ENCODE assay signal across 14 mouse cellular contexts in genomic region chr2:29485519-29485918, GRCm38 (mm10).
DNase-seq lines count a peak whose midpoint lies in the region; ATAC-seq and TF ChIP-seq lines count a peak whose summit lies in the region.
"Had no signal": no experiment of that assay in that cellular context is flagged by ENCODE, and none has a peak within 500 bp of the region (broad histone marks: within the 10 kb centered on the region; RNA-seq: fewer than 3 reads in every experiment).

No protein-coding gene starts in this region.

- H3K4me1 ChIP-seq in forebrain, embryonic 15.5 days, result peaks cover 68% of the 10 kb centered on the region
- H3K4me1 ChIP-seq in forebrain, embryonic 14.5 days (ENCODE audit: control insufficient read depth, insufficient read depth, low read length), result peaks cover 53% of the 10 kb centered on the region
- peaks cover 3% of the 10 kb centered on the region; the same call in 1 of the 2 replicates for H3K4me1 ChIP-seq in midbrain, postnatal 0 days (ENCODE audit: insufficient read depth, low read length)
- peaks cover 26% of the 10 kb centered on the region for H3K4me1 ChIP-seq in midbrain, embryonic 16.5 days (ENCODE audit: control insufficient read depth, insufficient read depth, low read length)

- H3K27ac ChIP-seq in forebrain, embryonic 15.5 days (replicated peaks), result peak overlapping the region; percentile 48; the same call in 1 of the 2 replicates
- no peak overlapping the region for H3K27ac ChIP-seq in forebrain, embryonic 14.5 days (ENCODE audit: low read depth, low read length)
- no peak overlapping the region for H3K27ac ChIP-seq in midbrain, postnatal 0 days (ENCODE audit: low read depth, low read length)
- H3K27ac ChIP-seq in midbrain, embryonic 16.5 days (ENCODE audit: low read length), result no peak overlapping the region; the same call in 1 of the 2 replicates
- H3K27ac ChIP-seq: limb, embryonic 13.5 days; neural tube, embryonic 13.5 days had no signal

- no peaks in the 10 kb centered on the region for H3K36me3 ChIP-seq in forebrain, embryonic 15.5 days
- no peaks in the 10 kb centered on the region for H3K36me3 ChIP-seq in forebrain, embryonic 14.5 days (ENCODE audit: control insufficient read depth, insufficient read depth, low read length)
- H3K36me3 ChIP-seq in midbrain, postnatal 0 days (ENCODE audit: insufficient read depth, low read length), result no peaks in the 10 kb centered on the region
- H3K36me3 ChIP-seq in midbrain, embryonic 16.5 days (ENCODE audit: control insufficient read depth, insufficient read depth, low read length), result no peaks in the 10 kb centered on the region
- H3K36me3 ChIP-seq: limb, embryonic 13.5 days; neural tube, embryonic 13.5 days had no signal

- no peak for TF ChIP-seq CTCF in midbrain, postnatal 0 days (IDR thresholded peaks at IDR 0.05)

- H3K27me3 ChIP-seq in forebrain, embryonic 15.5 days, result no peaks in the 10 kb centered on the region
- H3K27me3 ChIP-seq in forebrain, embryonic 14.5 days (replicated peaks; ENCODE audit: control insufficient read depth, insufficient read depth, low read length), result no peaks in the 10 kb centered on the region
- no peaks in the 10 kb centered on the region for H3K27me3 ChIP-seq in midbrain, postnatal 0 days (ENCODE audit: insufficient read depth, low read length)
- H3K27me3 ChIP-seq in midbrain, embryonic 16.5 days (ENCODE audit: control insufficient read depth, insufficient read depth, low read depth, low read length), result no peaks in the 10 kb centered on the region
- H3K27me3 ChIP-seq: limb, embryonic 13.5 days; neural tube, embryonic 13.5 days had no signal

- no peak overlapping the region for H3K4me2 ChIP-seq in forebrain, embryonic 15.5 days (replicated peaks)
- H3K4me2 ChIP-seq in forebrain, embryonic 14.5 days (ENCODE audit: low read length), result no peak overlapping the region
- no peak overlapping the region for H3K4me2 ChIP-seq in midbrain, postnatal 0 days (ENCODE audit: low read depth, low read length, poor library complexity, severe bottlenecking)
- no peak overlapping the region for H3K4me2 ChIP-seq in midbrain, embryonic 16.5 days (ENCODE audit: low read length)
- H3K4me2 ChIP-seq: limb, embryonic 13.5 days; neural tube, embryonic 13.5 days had no signal

- H3K4me3 ChIP-seq in forebrain, embryonic 15.5 days, result no peak overlapping the region
- no peak overlapping the region for H3K4me3 ChIP-seq in forebrain, embryonic 14.5 days (ENCODE audit: low read depth, low read length)
- no peak overlapping the region for H3K4me3 ChIP-seq in midbrain, postnatal 0 days (ENCODE audit: low read depth, low read length)
- H3K4me3 ChIP-seq in midbrain, embryonic 16.5 days (ENCODE audit: low read depth, low read length), result no peak overlapping the region
- H3K4me3 ChIP-seq: limb, embryonic 13.5 days; neural tube, embryonic 13.5 days had no signal

- H3K9ac ChIP-seq in forebrain, embryonic 15.5 days (replicated peaks), result no peak overlapping the region
- H3K9ac ChIP-seq in forebrain, embryonic 14.5 days (ENCODE audit: low read length), result no peak overlapping the region
- H3K9ac ChIP-seq in midbrain, postnatal 0 days (replicated peaks; ENCODE audit: low read length, poor library complexity, severe bottlenecking), result no peak overlapping the region
- no peak overlapping the region for H3K9ac ChIP-seq in midbrain, embryonic 16.5 days (ENCODE audit: low read depth, low read length)
- H3K9ac ChIP-seq: forebrain, postnatal 0 days; limb, embryonic 13.5 days; liver, postnatal 0 days; neural tube, embryonic 13.5 days had no signal

- no peak for DNase-seq in forebrain, embryonic 14.5 days (ENCODE audit: low spot score)
- peak; percentile 47 for DNase-seq in heart, postnatal 4 days
- no peak for DNase-seq in heart, postnatal 36 days
- peak; percentile 46 for DNase-seq in midbrain, postnatal 0 days (ENCODE audit: low spot score)
- DNase-seq: cerebellum, adult 2 months; forebrain, postnatal 0 days; liver, postnatal 0 days; right cerebral cortex, postnatal 4 days had no signal

- no peak for ATAC-seq in forebrain, embryonic 15.5 days (replicated peaks)
- no peak for ATAC-seq in forebrain, embryonic 14.5 days
- ATAC-seq in midbrain, postnatal 0 days (ENCODE audit: low FRiP score), result no peak
- ATAC-seq in midbrain, embryonic 16.5 days, result no peak
- no peak for ATAC-seq in erythroid progenitor cell, adult 5-6 weeks (replicated peaks; ENCODE audit: low FRiP score, poor library complexity, severe bottlenecking)
- no peak for ATAC-seq in megakaryocyte-erythroid progenitor cell, adult 5-6 weeks (replicated peaks; ENCODE audit: low FRiP score, low TSS enrichment, poor library complexity, severe bottlenecking)
- ATAC-seq: forebrain, postnatal 0 days; liver, postnatal 0 days had no signal

- intact Hi-C loops in heart, postnatal 36 days (cut with DNase I), result no loop called here

- no peaks in the 10 kb centered on the region for H3K9me3 ChIP-seq in forebrain, embryonic 15.5 days
- no peaks in the 10 kb centered on the region for H3K9me3 ChIP-seq in forebrain, embryonic 14.5 days (replicated peaks; ENCODE audit: control insufficient read depth, low read length)
- H3K9me3 ChIP-seq in midbrain, postnatal 0 days (ENCODE audit: low read length), result no peaks in the 10 kb centered on the region
- H3K9me3 ChIP-seq in midbrain, embryonic 16.5 days (replicated peaks; ENCODE audit: control insufficient read depth, low read length, poor library complexity, severe bottlenecking), result no peaks in the 10 kb centered on the region
- H3K9me3 ChIP-seq: limb, embryonic 13.5 days; neural tube, embryonic 13.5 days had no signal

- WGBS in forebrain, embryonic 15.5 days, result 59% methylated on average over 2 of the region's 2 CpGs
- WGBS in forebrain, embryonic 14.5 days, result 62% methylated on average over 2 of the region's 2 CpGs
- 83% methylated on average over 2 of the region's 2 CpGs for WGBS in midbrain, postnatal 0 days
- WGBS in midbrain, embryonic 16.5 days, result 91% methylated on average over 2 of the region's 2 CpGs

Comparison
In these comparisons a context has a peak if more than half of its experiments do, and no peak if none do; other contexts are left out.
1. DNase-seq: peak in heart, postnatal 4 days (single experiment) and midbrain, postnatal 0 days (single experiment); none in forebrain, embryonic 14.5 days (single experiment) and heart, postnatal 36 days (0 of 2).